Mouse (Mus musculus): Measurements from ENCODE around the gene Pcbp3. TPM values are rescaled to one million over a fixed set of nuclear protein-coding genes. Genes with fewer than 3 reads are reported as not detected.
A peak's percentile ranks its signal among the peaks of the same experiment; 100 is the strongest.
"Not testable (repeated sequence)": the region's sequence is repeated elsewhere in the genome, so short reads cannot be mapped to it uniquely, and the experiment has no call there.

Gene Pcbp3
- total and polyA plus RNA-seq, 2 experiments: 0.37 to 0.55 TPM

DNA sequence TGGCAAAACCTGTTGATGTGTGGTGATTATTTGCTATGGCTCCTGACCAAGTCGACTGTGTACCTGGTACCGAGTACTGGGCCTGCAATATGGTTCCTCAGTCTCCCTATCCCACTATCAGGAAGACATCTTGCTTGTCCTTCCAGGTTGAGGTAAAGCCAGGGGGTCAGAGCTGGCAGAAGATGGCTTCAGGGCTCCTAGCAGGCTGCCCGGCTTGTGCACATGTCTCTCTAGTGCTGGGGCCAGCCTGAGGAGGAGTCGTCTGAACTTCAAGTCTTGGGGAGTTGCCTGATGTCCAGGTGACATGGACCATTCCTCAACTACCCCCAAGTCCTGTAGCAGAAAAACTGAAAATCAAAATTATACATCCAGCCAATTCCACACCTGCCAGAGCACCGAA, 201.8 kb downstream of the Pcbp3 start:
- H3K27ac ChIP-seq (replicated peaks; ENCODE audit: insufficient read depth, low read depth, low read length): no peak overlapping the region
- no peaks in the 10 kb centered on the region for H3K79me2 ChIP-seq (ENCODE audit: control insufficient read depth, insufficient read depth, low read length)
- 74% methylated on average over 5 of the region's 5 CpGs for WGBS
- DNase-seq (ENCODE audit: extremely low read depth, low read depth, low spot score): no peak
- TF ChIP-seq CTCF (IDR thresholded peaks at IDR 0.05; ENCODE audit: low read depth, low read length) (no peak), POLR2A (IDR thresholded peaks at IDR 0.05; ENCODE audit: extremely low read depth, insufficient read depth, low read length) (no peak)
- H3K27me3 ChIP-seq (ENCODE audit: control insufficient read depth, insufficient read depth, low read length): no peaks in the 10 kb centered on the region
- H3K9ac ChIP-seq (ENCODE audit: low read depth, low read length): no peak overlapping the region
- H3K4me1 ChIP-seq (ENCODE audit: control insufficient read depth, insufficient read depth, low read length): no peaks in the 10 kb centered on the region; the same call in 1 of the 2 replicates
- H3K36me3 ChIP-seq (ENCODE audit: control insufficient read depth, insufficient read depth, low read length): no peaks in the 10 kb centered on the region
- no peak overlapping the region for H3K4me3 ChIP-seq (ENCODE audit: insufficient read depth, low read depth, low read length)

DNA sequence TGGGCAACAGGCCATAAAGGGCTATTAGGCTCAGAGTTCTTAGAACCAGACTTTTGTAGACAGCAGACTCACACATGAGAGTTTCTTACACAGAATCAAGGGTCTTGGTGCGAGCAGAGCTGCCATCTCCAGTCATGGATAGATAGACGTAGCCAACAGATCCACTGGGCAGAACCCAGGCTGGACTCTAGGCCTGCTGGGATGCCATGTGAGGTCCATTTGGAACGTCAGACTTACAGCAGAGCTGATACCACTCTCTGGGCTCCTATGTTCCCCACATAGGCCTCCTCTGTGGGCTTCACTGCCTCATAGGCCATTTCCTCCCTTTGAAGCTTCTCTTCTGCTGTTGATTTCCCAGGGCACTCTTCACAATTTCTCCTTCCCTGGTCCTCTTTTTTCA, 208.0 kb downstream of the Pcbp3 start:
- H3K9ac ChIP-seq (ENCODE audit: low read depth, low read length): no peak overlapping the region
- H3K36me3 ChIP-seq (ENCODE audit: control insufficient read depth, insufficient read depth, low read length): no peaks in the 10 kb centered on the region
- H3K79me2 ChIP-seq (ENCODE audit: control insufficient read depth, insufficient read depth, low read length): no peaks in the 10 kb centered on the region
- H3K4me1 ChIP-seq (ENCODE audit: control insufficient read depth, insufficient read depth, low read length): no peaks in the 10 kb centered on the region
- no peak overlapping the region for H3K4me3 ChIP-seq (ENCODE audit: insufficient read depth, low read depth, low read length)
- H3K27ac ChIP-seq (replicated peaks; ENCODE audit: insufficient read depth, low read depth, low read length): no peak overlapping the region
- no peak for TF ChIP-seq CTCF (IDR thresholded peaks at IDR 0.05; ENCODE audit: low read depth, low read length)
- no peak for TF ChIP-seq POLR2A (IDR thresholded peaks at IDR 0.05; ENCODE audit: extremely low read depth, insufficient read depth, low read length)
- 94% methylated on average over 3 of the region's 3 CpGs for WGBS
- DNase-seq (ENCODE audit: extremely low read depth, low read depth, low spot score): no peak
- H3K27me3 ChIP-seq (ENCODE audit: control insufficient read depth, insufficient read depth, low read length): no peaks in the 10 kb centered on the region

DNA sequence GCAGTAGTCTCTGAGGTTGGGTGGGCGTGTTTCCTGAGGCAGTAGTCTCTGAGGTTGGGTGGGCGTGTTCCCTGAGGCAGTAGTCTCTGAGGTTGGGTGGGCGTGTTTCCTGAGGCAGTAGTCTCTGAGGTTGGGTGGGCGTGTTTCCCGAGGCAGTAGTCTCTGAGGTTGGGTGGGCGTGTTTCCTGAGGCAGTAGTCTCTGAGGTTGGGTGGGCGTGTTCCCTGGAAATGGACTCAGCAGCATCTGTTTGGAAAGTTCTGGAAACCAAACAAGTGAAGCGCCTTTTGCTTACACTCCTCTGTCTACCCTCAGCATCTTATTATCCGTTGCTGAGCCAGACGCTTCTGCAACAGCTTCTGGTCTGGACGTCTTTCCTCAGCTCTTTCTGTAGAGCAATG, 217.4 kb downstream of the Pcbp3 start:
- H3K27ac ChIP-seq (replicated peaks; ENCODE audit: insufficient read depth, low read depth, low read length); H3K4me1 ChIP-seq (ENCODE audit: control insufficient read depth, insufficient read depth, low read length); H3K36me3 ChIP-seq (ENCODE audit: control insufficient read depth, insufficient read depth, low read length); H3K79me2 ChIP-seq (ENCODE audit: control insufficient read depth, insufficient read depth, low read length); H3K4me3 ChIP-seq (ENCODE audit: insufficient read depth, low read depth, low read length); H3K27me3 ChIP-seq (ENCODE audit: control insufficient read depth, insufficient read depth, low read length); DNase-seq (ENCODE audit: extremely low read depth, low read depth, low spot score); H3K9ac ChIP-seq (ENCODE audit: low read depth, low read length): not testable (repeated sequence)
- WGBS: 59% methylated on average over 11 of the region's 11 CpGs

DNA sequence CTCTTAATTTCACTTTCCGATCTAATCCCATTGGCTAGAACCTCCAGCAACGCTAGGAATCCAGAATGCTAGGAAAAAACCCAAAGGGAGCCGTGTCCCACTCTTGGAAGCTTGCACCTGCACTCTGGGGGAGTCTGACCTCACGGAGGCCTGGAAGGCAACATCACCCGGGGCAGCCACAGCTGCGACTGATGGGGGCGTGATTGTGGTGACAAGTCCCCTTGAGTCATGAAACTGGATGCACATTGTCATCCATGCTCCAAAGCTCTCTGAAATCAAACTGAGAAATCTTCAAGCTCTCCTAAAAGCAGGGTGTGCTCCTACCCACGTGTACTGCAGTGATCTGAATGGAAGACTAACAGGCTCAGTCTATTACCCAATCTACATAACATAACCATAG, 224.9 kb downstream of the Pcbp3 start:
- no peaks in the 10 kb centered on the region for H3K36me3 ChIP-seq (ENCODE audit: control insufficient read depth, insufficient read depth, low read length)
- H3K27ac ChIP-seq (replicated peaks; ENCODE audit: insufficient read depth, low read depth, low read length): no peak overlapping the region
- no peaks in the 10 kb centered on the region for H3K79me2 ChIP-seq (ENCODE audit: control insufficient read depth, insufficient read depth, low read length)
- no peaks in the 10 kb centered on the region for H3K4me1 ChIP-seq (ENCODE audit: control insufficient read depth, insufficient read depth, low read length)
- no peaks in the 10 kb centered on the region for H3K27me3 ChIP-seq (ENCODE audit: control insufficient read depth, insufficient read depth, low read length)
- WGBS: 72% methylated on average over 8 of the region's 8 CpGs
- no peak for DNase-seq (ENCODE audit: extremely low read depth, low read depth, low spot score)
- no peak overlapping the region for H3K4me3 ChIP-seq (ENCODE audit: insufficient read depth, low read depth, low read length)
- TF ChIP-seq CTCF (IDR thresholded peaks at IDR 0.05; ENCODE audit: low read depth, low read length) (no peak), POLR2A (IDR thresholded peaks at IDR 0.05; ENCODE audit: extremely low read depth, insufficient read depth, low read length) (no peak)
- no peak overlapping the region for H3K9ac ChIP-seq (ENCODE audit: low read depth, low read length)

DNA sequence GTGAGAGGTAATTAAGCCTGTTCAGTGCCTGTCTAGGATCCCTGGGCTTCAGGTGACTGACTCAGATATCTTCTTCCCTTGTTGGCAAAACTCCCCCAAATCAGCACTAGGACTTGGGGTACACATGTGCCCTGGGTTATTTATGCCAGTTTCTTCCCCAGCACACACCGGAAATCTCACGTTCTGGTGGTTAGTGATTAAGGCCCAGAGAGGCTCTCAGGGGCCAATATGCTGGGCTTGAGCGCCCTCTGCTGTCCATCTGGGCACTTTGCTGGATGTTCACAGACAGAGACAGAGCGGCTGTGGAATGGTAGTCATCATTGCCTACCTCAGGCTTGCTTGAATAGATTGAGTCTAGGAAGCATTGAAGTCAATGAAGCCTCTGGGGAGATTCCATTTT, 226.7 kb downstream of the Pcbp3 start:
- H3K27ac ChIP-seq (replicated peaks; ENCODE audit: insufficient read depth, low read depth, low read length): no peak overlapping the region
- H3K9ac ChIP-seq (ENCODE audit: low read depth, low read length): no peak overlapping the region
- no peaks in the 10 kb centered on the region for H3K27me3 ChIP-seq (ENCODE audit: control insufficient read depth, insufficient read depth, low read length)
- H3K4me3 ChIP-seq (ENCODE audit: insufficient read depth, low read depth, low read length): no peak overlapping the region
- DNase-seq (ENCODE audit: extremely low read depth, low read depth, low spot score): peak; percentile 39
- no peaks in the 10 kb centered on the region for H3K36me3 ChIP-seq (ENCODE audit: control insufficient read depth, insufficient read depth, low read length)
- TF ChIP-seq POLR2A (IDR thresholded peaks at IDR 0.05; ENCODE audit: extremely low read depth, insufficient read depth, low read length) (no peak), CTCF (IDR thresholded peaks at IDR 0.05; ENCODE audit: low read depth, low read length) (peak; percentile 94)
- WGBS: 4% methylated on average over 4 of the region's 4 CpGs
- no peaks in the 10 kb centered on the region for H3K79me2 ChIP-seq (ENCODE audit: control insufficient read depth, insufficient read depth, low read length)
- no peaks in the 10 kb centered on the region for H3K4me1 ChIP-seq (ENCODE audit: control insufficient read depth, insufficient read depth, low read length)

DNA sequence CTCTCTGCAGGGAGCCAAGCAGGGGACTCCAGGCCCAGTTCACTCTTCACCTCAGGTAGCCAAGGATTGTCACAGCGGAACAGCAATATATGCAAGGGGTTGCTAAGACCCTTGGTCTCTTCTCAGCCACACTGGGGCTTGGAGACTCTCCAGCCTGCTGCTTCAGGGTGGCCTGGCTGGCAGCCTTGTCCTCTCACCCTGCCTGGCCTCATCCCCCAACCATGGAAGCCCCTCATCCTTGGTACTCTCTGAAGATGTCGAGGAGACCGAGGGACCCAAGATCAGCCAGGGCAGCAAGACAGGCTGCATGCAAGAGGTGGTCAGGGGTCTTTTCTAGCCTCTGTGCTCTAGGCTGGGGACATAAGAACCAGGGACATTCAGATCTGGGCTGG, 228.0 kb downstream of the Pcbp3 start:
- DNase-seq (ENCODE audit: extremely low read depth, low read depth, low spot score): no peak
- no peak overlapping the region for H3K4me3 ChIP-seq (ENCODE audit: insufficient read depth, low read depth, low read length)
- no peaks in the 10 kb centered on the region for H3K79me2 ChIP-seq (ENCODE audit: control insufficient read depth, insufficient read depth, low read length)
- WGBS: 70% methylated on average over 3 of the region's 3 CpGs
- H3K4me1 ChIP-seq (ENCODE audit: control insufficient read depth, insufficient read depth, low read length): no peaks in the 10 kb centered on the region
- no peak for TF ChIP-seq CTCF (IDR thresholded peaks at IDR 0.05; ENCODE audit: low read depth, low read length)
- no peak for TF ChIP-seq POLR2A (IDR thresholded peaks at IDR 0.05; ENCODE audit: extremely low read depth, insufficient read depth, low read length)
- H3K27me3 ChIP-seq (ENCODE audit: control insufficient read depth, insufficient read depth, low read length): no peaks in the 10 kb centered on the region
- no peak overlapping the region for H3K27ac ChIP-seq (replicated peaks; ENCODE audit: insufficient read depth, low read depth, low read length)
- no peaks in the 10 kb centered on the region for H3K36me3 ChIP-seq (ENCODE audit: control insufficient read depth, insufficient read depth, low read length)
- H3K9ac ChIP-seq (ENCODE audit: low read depth, low read length): no peak overlapping the region
